Mouse (Mus musculus) hindbrain, postnatal 0 days (tissue): ENCODE results near the gene Ptger1. TPM values are rescaled to one million over a fixed set of nuclear protein-coding genes. Genes with fewer than 3 reads are reported as not detected.

Source experiments
- ATAC-seq: fragments of 200-750 bp; cut with Nextera tagmentation; 2 replicates; pipeline ENCODE4 v1.8.0; 2017; ENCODE audit warnings: mild to moderate bottlenecking, moderate TSS enrichment, moderate library complexity
- DNase-seq: peaks from one replicate; pipeline ENCODE4 v3.0.0-alpha.2; 2015; ENCODE audit warnings: low spot score
- H3K27ac ChIP-seq: fragments of 300-500 bp; sonication (generic); 2 replicates; pipeline ENCODE4 v1.5.1; 2014; ENCODE audit warnings: mild to moderate bottlenecking
- H3K27me3 ChIP-seq: fragments of 300-500 bp; sonication (generic); 2 replicates; pipeline ENCODE4 v1.6.1; 2014; ENCODE audit warnings: low read length, mixed read lengths; ENCODE audit not compliant: insufficient read depth
- H3K36me3 ChIP-seq: fragments of 300-500 bp; sonication (generic); 2 replicates; pipeline ENCODE4 v1.6.1; 2014; ENCODE audit warnings: low read length, mixed read lengths; ENCODE audit not compliant: insufficient read depth
- H3K4me1 ChIP-seq: fragments of 300-500 bp; sonication (generic); 2 replicates; pipeline ENCODE4 v1.6.1; 2014; ENCODE audit warnings: antibody characterized with exemption, low read length, mixed read lengths; ENCODE audit not compliant: insufficient read depth
- H3K4me2 ChIP-seq: fragments of 300-500 bp; sonication (generic); 2 replicates; pipeline ENCODE4 v1.6.1; 2014; ENCODE audit warnings: low read depth, mild to moderate bottlenecking, low read length, moderate library complexity, mixed read lengths
- H3K4me3 ChIP-seq: fragments of 300-500 bp; sonication (generic); 2 replicates; pipeline ENCODE4 v1.5.1; 2014; ENCODE audit warnings: low read length
- H3K9ac ChIP-seq: fragments of 300-500 bp; sonication (generic); replicated peaks from 2 replicates; pipeline ENCODE4 v1.6.1; 2014; ENCODE audit warnings: mild to moderate bottlenecking, low read length, moderate library complexity, mixed read lengths
- H3K9me3 ChIP-seq: fragments of 300-500 bp; sonication (generic); 2 replicates; pipeline ENCODE4 v1.6.1; 2016; ENCODE audit warnings: low read length, mixed read lengths
- CTCF ChIP-seq: IDR thresholded peaks from 2 replicates; pipeline ENCODE4 v1.5.1; 2016; ENCODE audit warnings: antibody characterized with exemption, control low read depth, low read depth
- WGBS: fragments of 180-500 bp; shearing (Covaris S2); extraction: QIAGEN DNeasy Blood & Tissue Kit; methylation state at CpG from one replicate; pipeline ENCODE4 v1.1.7; 2014; 5-methylcytosine and 5-hydroxymethylcytosine counted together
- polyA plus RNA-seq: library from polyadenylated mRNA; unstranded; fragments of >200 nt; fragmentation: Nextera tagmentation; extraction: Ambion mirVana; gene quantifications from 2 replicates; pipeline ENCODE4 v1.2.1, GENCODE M21; 2015
- total RNA-seq: library from RNA; depleted of rRNA; stranded (reverse); fragments of >200 nt; gene quantifications from 2 replicates; pipeline ENCODE4 v1.2.3, GENCODE M21; 2014

Ptger1 gene
- total and polyA plus RNA-seq, 2 experiments from 2014 or later = 0.40 to 2.6 TPM

DNA sequence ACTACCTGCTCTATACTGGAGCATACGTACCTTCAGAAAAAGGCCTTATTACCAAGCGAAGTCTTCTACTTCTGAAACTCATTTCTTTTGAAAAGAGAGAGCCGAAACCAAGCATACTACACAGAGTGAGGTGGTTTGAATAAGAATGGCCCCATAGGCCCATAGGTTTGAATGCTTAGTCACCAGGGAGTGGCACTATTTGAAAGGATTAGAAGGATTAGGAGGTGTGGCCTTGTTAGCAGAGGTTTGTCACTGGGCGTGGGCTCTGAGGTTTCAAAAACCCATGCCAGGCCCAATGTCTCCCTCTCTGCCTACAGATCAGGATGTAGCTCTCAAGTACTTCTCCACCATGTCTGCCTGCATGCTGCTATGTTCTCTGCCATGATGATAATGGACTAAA lies 18.4 kb upstream of the Ptger1 start:
- Histone ChIP-seq H3K36me3 (no peaks in the 10 kb centered on the region), H3K4me3 (no peak overlapping the region), H3K9me3 (no peaks in the 10 kb centered on the region), H3K27me3 (no peaks in the 10 kb centered on the region), H3K9ac (no peak overlapping the region), H3K4me1 (0 out of 2 replicates have a peak, but pooled peaks cover 5% of the 10 kb centered on the region), H3K27ac (no peak overlapping the region), H3K4me2 (no peak overlapping the region)
- ATAC-seq = no peak
- WGBS = 92% methylated on average over 4 of the region's 4 CpGs
- no peak for TF ChIP-seq CTCF
- no peak for DNase-seq

DNA sequence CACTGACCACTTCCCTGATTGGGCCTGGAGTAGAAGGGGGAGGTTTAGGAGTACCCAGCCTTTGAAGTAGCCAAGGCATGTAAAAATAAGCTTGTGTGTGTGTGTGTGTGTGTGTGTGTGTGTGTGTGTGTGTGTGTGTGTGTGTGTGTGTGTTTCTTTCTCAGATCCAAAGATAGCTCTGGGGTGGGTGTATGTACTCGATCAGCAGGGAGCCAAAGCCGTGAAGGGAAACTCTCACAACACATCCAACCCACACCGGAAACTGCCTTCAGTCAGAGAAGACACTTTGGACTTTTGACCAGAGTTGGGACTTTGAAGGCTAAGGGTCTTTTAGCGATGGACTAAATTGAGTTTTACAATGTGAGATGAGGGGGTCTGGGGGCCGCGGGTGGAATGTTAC lies 16.8 kb upstream of the Ptger1 start:
- no peak overlapping the region for H3K9ac ChIP-seq
- H3K9me3 ChIP-seq = no peaks in the 10 kb centered on the region
- H3K27ac ChIP-seq = no peak overlapping the region
- no peak for DNase-seq
- H3K4me1 ChIP-seq = 0 out of 2 replicates have a peak, but pooled peaks cover 12% of the 10 kb centered on the region
- H3K4me2 ChIP-seq = no peak overlapping the region
- no peak overlapping the region for H3K4me3 ChIP-seq
- TF ChIP-seq CTCF = no peak
- H3K36me3 ChIP-seq = no peaks in the 10 kb centered on the region
- no peaks in the 10 kb centered on the region for H3K27me3 ChIP-seq
- ATAC-seq = no peak
- 94% methylated on average over 6 of the region's 6 CpGs for WGBS

DNA sequence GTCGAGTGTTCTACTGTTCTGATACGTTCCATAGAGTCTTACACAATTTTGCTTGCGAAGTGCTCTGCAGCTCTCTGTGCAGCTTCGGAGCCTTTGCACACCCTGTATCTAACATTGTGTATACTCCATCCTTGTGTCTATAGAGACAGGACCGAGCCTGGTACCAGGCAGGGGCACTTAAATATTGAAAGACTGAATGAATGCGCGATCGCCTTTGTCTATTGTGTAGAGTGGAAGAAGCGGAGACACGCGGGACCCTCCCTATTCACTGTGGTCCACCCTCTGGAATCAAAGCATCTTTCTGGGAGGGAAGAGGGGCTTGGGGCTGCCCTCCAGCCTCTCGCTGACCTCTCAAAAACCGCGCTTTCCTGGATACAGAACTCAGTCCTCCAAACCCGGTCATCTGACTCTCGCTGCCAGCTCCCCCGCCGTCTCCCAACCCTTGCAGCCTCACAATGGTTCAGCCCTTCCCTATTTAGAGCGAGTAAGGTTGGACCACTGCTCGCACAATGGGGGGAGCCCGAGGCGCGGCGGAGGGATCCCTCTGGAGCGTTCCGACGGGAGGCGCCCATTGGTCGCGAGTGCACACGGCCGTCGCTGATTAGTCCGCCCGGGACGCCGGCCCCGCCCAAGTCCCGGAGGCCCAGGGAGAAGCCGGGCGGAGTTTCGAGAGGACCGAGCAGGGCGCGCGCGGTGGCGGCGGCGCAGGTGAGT lies 14.3 kb upstream of the Ptger1 start, which contains the start of gene Gipc1:
TSS of gene Gipc1 (plus strand) at position 648 of the 714 bp plus-strand sequence.
- Histone ChIP-seq H3K4me3 (peak within 1 kb of the TSS; percentile 85), H3K27ac (peak within 1 kb of the TSS; percentile 84), H3K27me3 (no peaks in the 10 kb centered on the region), H3K9me3 (no peaks in the 10 kb centered on the region), H3K36me3 (no peaks in the 10 kb centered on the region), H3K4me2 (peak within 1 kb of the TSS; percentile 91), H3K4me1 (0 out of 2 replicates have a peak, but pooled peaks cover 12% of the 10 kb centered on the region), H3K9ac (peak within 1 kb of the TSS; percentile 88)
- 6% methylated on average over 30 of the region's 50 CpGs for WGBS
- ATAC-seq (peak; percentile 97), DNase-seq (peak; percentile 99)
- no peak; the same call in 1 of the 2 replicates for TF ChIP-seq CTCF

- Histone ChIP-seq H3K9me3 (no peaks in the 10 kb centered on the region), H3K27ac (peak overlapping the region; percentile 75), H3K4me2 (peak overlapping the region; percentile 91), H3K4me1 (0 out of 2 replicates have a peak, but pooled peaks cover 12% of the 10 kb centered on the region), H3K4me3 (peak overlapping the region; percentile 85), H3K36me3 (no peaks in the 10 kb centered on the region), H3K9ac (peak overlapping the region; percentile 88), H3K27me3 (no peaks in the 10 kb centered on the region)
- no peak for TF ChIP-seq CTCF
- WGBS = 3% methylated on average over 34 of the region's 46 CpGs
- no peak for DNase-seq
- ATAC-seq = no peak
Measured at GRCm38 (mm10) chr8:83652744-83653661, 13.5 kb upstream of the Ptger1 start.

- Histone ChIP-seq H3K27me3 (no peaks in the 10 kb centered on the region), H3K4me1 (0 out of 2 replicates have a peak, but pooled peaks cover 12% of the 10 kb centered on the region), H3K36me3 (no peaks in the 10 kb centered on the region), H3K9me3 (no peaks in the 10 kb centered on the region), H3K27ac (no peak overlapping the region; the same call in 1 of the 2 replicates), H3K4me2 (peak overlapping the region; percentile 91), H3K9ac (peak overlapping the region; percentile 88), H3K4me3 (peak overlapping the region; percentile 85)
- no peak for ATAC-seq
- DNase-seq = no peak
- 42% methylated on average over 10 of the region's 10 CpGs for WGBS
- no peak for TF ChIP-seq CTCF
Measured at GRCm38 (mm10) chr8:83653662-83654017, 12.8 kb upstream of the Ptger1 start.

- H3K4me2 ChIP-seq = no peak overlapping the region
- 0 out of 2 replicates have a peak, but pooled peaks cover 12% of the 10 kb centered on the region for H3K4me1 ChIP-seq
- TF ChIP-seq CTCF = no peak
- DNase-seq (no peak), ATAC-seq (no peak)
- H3K36me3 ChIP-seq = no peaks in the 10 kb centered on the region
- H3K27ac ChIP-seq = no peak overlapping the region
- 93% methylated on average over 6 of the region's 6 CpGs for WGBS
- H3K27me3 ChIP-seq = no peaks in the 10 kb centered on the region
- H3K9me3 ChIP-seq = no peaks in the 10 kb centered on the region
- no peak overlapping the region for H3K4me3 ChIP-seq
- H3K9ac ChIP-seq = no peak overlapping the region
Measured at GRCm38 (mm10) chr8:83654725-83655124, 11.8 kb upstream of the Ptger1 start.
